Mouse (Mus musculus) liver, embryonic 16.5 days (tissue): ENCODE measurements around the gene Cldnd2. TPM values are rescaled to one million over a fixed set of nuclear protein-coding genes. Genes with fewer than 3 reads are reported as not detected.

ENCODE experiments used
- ATAC-seq: fragments of 200-750 bp; cut with Nextera tagmentation; 2 replicates; pipeline ENCODE4 v1.8.0; 2017; ENCODE audit warnings: low read depth, mild to moderate bottlenecking, moderate number of reproducible peaks, moderate library complexity
- H3K27ac ChIP-seq: fragments of 300-500 bp; sonication (generic); 2 replicates; pipeline ENCODE4 v1.5.1; 2014; ENCODE audit warnings: mild to moderate bottlenecking, low read length
- H3K27me3 ChIP-seq: fragments of 300-500 bp; sonication (generic); 2 replicates; pipeline ENCODE4 v1.6.1; 2014; ENCODE audit warnings: low read depth, low read length, mixed read lengths; ENCODE audit not compliant: control insufficient read depth, insufficient read depth
- H3K36me3 ChIP-seq: fragments of 300-500 bp; sonication (generic); 2 replicates; pipeline ENCODE4 v1.6.1; 2014; ENCODE audit warnings: mild to moderate bottlenecking; ENCODE audit not compliant: control insufficient read depth, insufficient read depth
- H3K4me1 ChIP-seq: fragments of 300-500 bp; sonication (generic); 2 replicates; pipeline ENCODE4 v1.6.1; 2014; ENCODE audit warnings: low read depth, low read length, mixed read lengths; ENCODE audit not compliant: control insufficient read depth
- H3K4me2 ChIP-seq: fragments of 300-500 bp; sonication (generic); 2 replicates; pipeline ENCODE4 v1.6.1; 2014; ENCODE audit warnings: low read depth, low read length, mixed read lengths
- H3K4me3 ChIP-seq: fragments of 300-500 bp; sonication (generic); 2 replicates; pipeline ENCODE4 v1.5.1; 2014; ENCODE audit warnings: low read depth, mild to moderate bottlenecking, low read length
- H3K9ac ChIP-seq: fragments of 300-500 bp; sonication (generic); 2 replicates; pipeline ENCODE4 v1.6.1; 2014; ENCODE audit warnings: low read depth, low read length
- H3K9me3 ChIP-seq: fragments of 300-500 bp; sonication (generic); replicated peaks from 2 replicates; pipeline ENCODE4 v1.6.1; 2016; ENCODE audit warnings: low read length; ENCODE audit not compliant: control insufficient read depth
- WGBS: fragments of 180-500 bp; shearing (Covaris S2); extraction: QIAGEN DNeasy Blood & Tissue Kit; methylation state at CpG from one replicate; pipeline ENCODE4 v1.1.7; 2014; ENCODE audit not compliant: insufficient replicate concordance; 5-methylcytosine and 5-hydroxymethylcytosine counted together
- polyA plus RNA-seq: library from polyadenylated mRNA; unstranded; fragments of >200 nt; fragmentation: Nextera tagmentation; extraction: Ambion mirVana; gene quantifications from 2 replicates; pipeline ENCODE4 v1.2.1, GENCODE M21; 2015

Gene Cldnd2
- polyA plus RNA-seq, 1 experiment from 2014 or later: not detected

GRCm38 (mm10) chr7:43441071-43441470, 489 bp downstream of the Cldnd2 start:
- Histone ChIP-seq H3K4me2 (no peak overlapping the region), H3K9me3 (no peaks in the 10 kb centered on the region)
- 55% methylated on average over 3 of the region's 3 CpGs for WGBS

DNA sequence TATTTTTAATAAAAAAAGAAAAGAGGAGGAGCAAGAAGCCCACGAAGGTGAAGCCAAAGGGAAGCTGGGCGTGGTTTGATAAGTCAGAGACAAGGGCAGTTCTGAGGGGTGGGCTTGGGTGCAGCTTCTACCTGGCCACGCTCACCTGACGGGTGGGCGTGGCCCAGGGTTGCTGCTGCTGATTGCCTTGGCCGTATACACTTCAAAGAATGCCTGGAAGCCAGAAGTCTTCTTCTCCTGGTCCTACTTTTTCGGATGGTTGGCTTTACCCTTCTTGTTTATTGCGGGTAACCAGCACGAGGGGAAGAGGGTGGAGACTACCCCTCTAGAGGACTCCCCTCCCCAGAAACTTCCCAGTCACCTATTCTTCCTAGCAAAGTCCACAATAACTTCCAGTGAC, 2.1 kb downstream of the Cldnd2 start:
- no peak for ATAC-seq
- H3K4me3 ChIP-seq: peak overlapping the region; percentile 75
- H3K4me2 ChIP-seq: peak overlapping the region; percentile 98
- H3K4me1 ChIP-seq: peaks cover 26% of the 10 kb centered on the region
- H3K9ac ChIP-seq: peak overlapping the region; percentile 60
- 3% methylated on average over 9 of the region's 9 CpGs for WGBS
- no peaks in the 10 kb centered on the region for H3K36me3 ChIP-seq
- peak overlapping the region; percentile 93 for H3K27ac ChIP-seq
- no peaks in the 10 kb centered on the region for H3K9me3 ChIP-seq
- no peaks in the 10 kb centered on the region for H3K27me3 ChIP-seq

More at GRCm38 (mm10) chr7:43441071-43441470, 489 bp downstream of the Cldnd2 start:
- H3K4me3 ChIP-seq: no peak overlapping the region
- peaks cover 19% of the 10 kb centered on the region for H3K4me1 ChIP-seq
- H3K27ac ChIP-seq: no peak overlapping the region
- H3K27me3 ChIP-seq: no peaks in the 10 kb centered on the region
- no peaks in the 10 kb centered on the region for H3K36me3 ChIP-seq
- ATAC-seq: no peak
- H3K9ac ChIP-seq: no peak overlapping the region

DNA sequence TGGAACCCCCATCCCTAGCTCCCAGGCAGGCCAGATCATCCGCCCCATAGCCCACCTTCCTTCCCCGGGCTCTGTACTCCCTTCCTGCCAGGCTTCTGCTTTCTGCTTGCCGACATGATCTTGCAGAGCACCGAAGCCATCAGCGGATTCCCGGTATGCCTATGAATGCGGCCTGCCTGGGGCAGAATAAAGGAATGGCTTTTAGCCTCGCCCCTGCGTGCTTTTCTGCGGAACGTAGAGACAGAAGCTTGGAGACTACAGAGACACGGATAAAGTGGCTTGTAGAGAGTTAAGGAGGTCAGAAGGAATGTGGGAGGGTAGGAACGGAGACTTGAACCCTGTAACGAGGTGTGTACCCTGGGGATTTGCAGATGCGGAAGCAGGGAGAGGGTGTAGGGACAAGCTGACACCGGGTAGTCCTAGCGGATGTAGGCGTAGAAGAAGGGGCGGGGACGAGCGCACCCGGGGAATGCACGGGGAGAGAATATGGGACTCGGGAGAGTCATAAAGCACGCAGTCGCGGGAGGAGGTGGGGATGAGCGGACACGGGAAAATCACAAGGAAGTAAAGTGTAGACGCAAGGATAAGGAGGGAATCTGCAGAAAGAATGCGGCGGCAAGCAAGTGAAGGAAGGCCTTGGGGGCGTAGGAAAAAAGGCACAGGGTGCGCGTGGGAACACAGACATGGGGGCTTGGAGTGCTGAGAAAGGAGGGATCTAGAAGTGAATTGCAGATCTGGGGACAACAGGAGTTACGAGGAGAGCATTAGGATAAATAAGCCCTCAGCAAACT, 2.7 kb downstream of the Cldnd2 start:
- Histone ChIP-seq H3K4me3 (peak overlapping the region; percentile 75), H3K36me3 (no peaks in the 10 kb centered on the region), H3K4me2 (peak overlapping the region; percentile 98), H3K9ac (peak overlapping the region; percentile 60), H3K27ac (peak overlapping the region; percentile 93), H3K27me3 (no peaks in the 10 kb centered on the region), H3K4me1 (peaks cover 28% of the 10 kb centered on the region), H3K9me3 (no peaks in the 10 kb centered on the region)
- WGBS: under 1% methylated on average over 36 of the region's 36 CpGs
- peak; percentile 81 for ATAC-seq

DNA sequence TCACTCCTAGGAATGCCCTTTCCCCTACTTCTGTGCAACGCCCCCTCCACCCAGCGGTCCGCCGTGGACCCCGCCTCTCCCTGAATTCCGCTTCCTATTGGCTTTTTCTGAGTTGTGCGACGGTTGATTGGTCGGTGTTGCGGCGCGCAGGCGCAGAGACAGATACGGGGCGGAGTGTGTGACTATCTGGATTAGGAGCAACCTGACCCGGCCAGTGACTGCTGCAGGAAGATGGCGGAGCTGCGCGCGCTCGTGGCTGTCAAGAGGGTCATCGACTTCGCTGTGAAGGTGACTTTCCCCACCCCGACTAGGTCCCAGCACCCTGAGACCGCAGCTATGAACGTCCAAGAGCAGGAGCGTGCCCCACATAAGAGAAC, 3.3 kb downstream of the Cldnd2 start, which contains the start of the genes Etfb and Gm45233:
Gene Etfb (plus strand): TSS at position 167 of the 377 bp plus-strand sequence.
Gene Gm45233 (plus strand): TSS at position 212 of the 377 bp plus-strand sequence.
- peak; percentile 96 for ATAC-seq
- peak within 1 kb of the TSS; percentile 75 for H3K4me3 ChIP-seq
- 0% methylated on average over 27 of the region's 27 CpGs for WGBS
- H3K9me3 ChIP-seq: no peaks in the 10 kb centered on the region
- H3K4me2 ChIP-seq: peak within 1 kb of the TSS; percentile 98
- H3K27ac ChIP-seq: peak within 1 kb of the TSS; percentile 93
- H3K4me1 ChIP-seq: peaks cover 28% of the 10 kb centered on the region
- peak within 1 kb of the TSS; percentile 63 for H3K9ac ChIP-seq
- H3K27me3 ChIP-seq: no peaks in the 10 kb centered on the region
- no peaks in the 10 kb centered on the region for H3K36me3 ChIP-seq

GRCm38 (mm10) chr7:43447801-43448200, 7.2 kb downstream of the Cldnd2 start:
- WGBS: 55% methylated on average over 4 of the region's 4 CpGs
- Histone ChIP-seq H3K4me3 (no peak overlapping the region), H3K9ac (no peak overlapping the region), H3K4me2 (no peak overlapping the region), H3K4me1 (peaks cover 21% of the 10 kb centered on the region), H3K27ac (no peak overlapping the region), H3K27me3 (no peaks in the 10 kb centered on the region), H3K9me3 (no peaks in the 10 kb centered on the region), H3K36me3 (no peaks in the 10 kb centered on the region; the same call in 1 of the 2 replicates)
- ATAC-seq: no peak

GRCm38 (mm10) chr7:43448246-43448645, 7.7 kb downstream of the Cldnd2 start:
- ATAC-seq: no peak
- H3K4me2 ChIP-seq: no peak overlapping the region
- H3K4me1 ChIP-seq: peaks cover 17% of the 10 kb centered on the region
- 75% methylated on average over 2 of the region's 3 CpGs for WGBS
- H3K27ac ChIP-seq: no peak overlapping the region
- H3K9me3 ChIP-seq: no peaks in the 10 kb centered on the region
- H3K9ac ChIP-seq: no peak overlapping the region
- no peaks in the 10 kb centered on the region for H3K27me3 ChIP-seq
- no peaks in the 10 kb centered on the region; the same call in 1 of the 2 replicates for H3K36me3 ChIP-seq
- no peak overlapping the region for H3K4me3 ChIP-seq

DNA sequence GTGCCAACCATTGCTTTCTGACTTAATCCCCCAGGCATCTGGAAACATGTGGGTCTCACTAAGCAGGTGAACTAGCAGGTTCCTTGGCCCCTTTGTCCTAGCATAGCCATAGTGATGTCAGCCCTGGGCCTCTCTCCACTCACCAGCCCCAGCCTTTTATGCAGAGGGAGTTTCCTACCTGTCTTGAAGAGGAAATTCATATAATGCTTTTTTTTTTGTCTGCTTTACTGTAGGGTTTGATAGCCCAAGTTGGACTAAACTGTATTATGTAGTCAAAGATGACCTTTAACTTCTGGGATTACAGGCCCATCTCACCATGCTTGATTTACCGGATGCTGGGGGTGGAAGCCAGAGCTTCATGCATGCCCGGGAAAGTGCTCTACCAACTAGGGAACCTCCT, 9.2 kb downstream of the Cldnd2 start:
- Histone ChIP-seq H3K27ac (no peak overlapping the region), H3K4me1 (peaks cover 13% of the 10 kb centered on the region), H3K9me3 (no peaks in the 10 kb centered on the region), H3K4me3 (no peak overlapping the region), H3K4me2 (no peak overlapping the region), H3K27me3 (no peaks in the 10 kb centered on the region), H3K36me3 (peaks cover 8% of the 10 kb centered on the region), H3K9ac (no peak overlapping the region)
- WGBS: 83% methylated on average over 2 of the region's 2 CpGs
- no peak for ATAC-seq

DNA sequence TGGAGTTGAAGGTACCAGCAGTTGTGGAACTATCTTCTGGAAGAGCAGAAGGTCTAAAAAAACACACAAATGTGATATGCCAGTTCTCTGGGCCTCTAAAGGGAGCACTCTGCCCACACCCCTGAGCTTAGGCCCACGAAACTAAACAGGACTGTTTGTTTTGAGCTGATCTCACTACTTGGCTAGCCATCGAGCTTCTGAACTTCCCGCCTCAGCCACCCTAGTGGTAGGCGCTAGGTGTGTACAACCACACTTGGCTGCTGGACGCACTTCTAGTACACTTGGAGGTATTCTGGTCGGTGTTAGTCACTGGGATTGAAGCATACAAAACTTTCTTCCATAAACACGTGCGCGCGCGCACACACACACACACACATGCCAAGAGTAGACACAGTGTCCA, 11.1 kb downstream of the Cldnd2 start:
- Histone ChIP-seq H3K4me1 (peaks cover 6% of the 10 kb centered on the region; the same call in 1 of the 2 replicates), H3K27ac (no peak overlapping the region), H3K9ac (no peak overlapping the region), H3K27me3 (no peaks in the 10 kb centered on the region), H3K4me3 (no peak overlapping the region), H3K4me2 (no peak overlapping the region), H3K9me3 (no peaks in the 10 kb centered on the region), H3K36me3 (peaks cover 11% of the 10 kb centered on the region)
- no peak for ATAC-seq
- 80% methylated on average over 11 of the region's 11 CpGs for WGBS

DNA sequence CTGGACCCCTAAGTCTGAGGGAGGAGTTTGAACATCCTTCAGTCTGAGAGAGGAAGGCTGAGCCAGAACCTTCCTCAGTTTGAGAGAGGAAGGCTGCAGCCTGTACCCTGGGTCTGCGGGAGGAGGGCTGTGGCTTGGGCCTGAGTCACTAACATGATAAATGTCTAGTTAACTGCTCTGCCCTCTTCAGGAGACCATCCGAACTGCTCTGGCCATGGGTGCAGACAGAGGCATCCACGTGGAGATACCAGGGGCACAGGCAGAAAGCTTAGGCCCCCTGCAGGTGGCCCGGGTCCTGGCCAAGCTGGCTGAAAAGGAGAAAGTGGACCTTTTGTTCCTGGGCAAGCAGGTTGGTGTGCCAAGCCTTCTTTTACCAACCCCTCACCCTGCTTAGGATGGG, 12.0 kb downstream of the Cldnd2 start:
- no peak; the same call in 1 of the 2 replicates for ATAC-seq
- 26% methylated on average over 4 of the region's 4 CpGs for WGBS
- no peak overlapping the region for H3K27ac ChIP-seq
- no peaks in the 10 kb centered on the region for H3K27me3 ChIP-seq
- peaks cover 13% of the 10 kb centered on the region for H3K36me3 ChIP-seq
- H3K4me2 ChIP-seq: no peak overlapping the region
- peaks cover 2% of the 10 kb centered on the region; the same call in 1 of the 2 replicates for H3K4me1 ChIP-seq
- H3K9me3 ChIP-seq: no peaks in the 10 kb centered on the region
- no peak overlapping the region for H3K4me3 ChIP-seq
- H3K9ac ChIP-seq: no peak overlapping the region
